Mouse (Mus musculus) kidney, postnatal 0 days (tissue): Measurements from ENCODE around the gene Sv2b. TPM values are rescaled to one million over a fixed set of nuclear protein-coding genes. Genes with fewer than 3 reads are reported as not detected.

Experiments used
- ATAC-seq: fragments of 200-750 bp; cut with Nextera tagmentation; replicated peaks from 2 replicates; pipeline ENCODE4 v1.8.0; 2017; ENCODE audit warnings: low read depth, moderate number of reproducible peaks, moderate TSS enrichment, moderate library complexity; ENCODE audit not compliant: low FRiP score
- DNase-seq: peaks from one replicate; pipeline ENCODE4 v3.0.0-alpha.2; 2016; ENCODE audit warnings: low spot score
- H3K27ac ChIP-seq: fragments of 300-500 bp; sonication (generic); 2 replicates; pipeline ENCODE4 v1.5.1; 2014; ENCODE audit warnings: mild to moderate bottlenecking
- H3K27me3 ChIP-seq: fragments of 300-500 bp; sonication (generic); 2 replicates; pipeline ENCODE4 v1.6.1; 2014; ENCODE audit warnings: low read length, mixed read lengths; ENCODE audit not compliant: insufficient read depth
- H3K36me3 ChIP-seq: fragments of 300-500 bp; sonication (generic); 2 replicates; pipeline ENCODE4 v1.6.1; 2014; ENCODE audit warnings: low read length, mixed read lengths; ENCODE audit not compliant: insufficient read depth
- H3K4me1 ChIP-seq: fragments of 300-500 bp; sonication (generic); replicated peaks from 2 replicates; pipeline ENCODE4 v1.6.1; 2014; ENCODE audit warnings: antibody characterized with exemption, low read length, mixed read lengths; ENCODE audit not compliant: insufficient read depth
- H3K4me2 ChIP-seq: fragments of 300-500 bp; sonication (generic); 2 replicates; pipeline ENCODE4 v1.6.1; 2014; ENCODE audit warnings: mild to moderate bottlenecking, low read length, moderate library complexity, mixed read lengths
- H3K4me3 ChIP-seq: fragments of 300-500 bp; sonication (generic); replicated peaks from 2 replicates; pipeline ENCODE4 v1.5.1; 2014; ENCODE audit warnings: low read depth, low read length
- H3K9ac ChIP-seq: fragments of 300-500 bp; sonication (generic); 2 replicates; pipeline ENCODE4 v1.6.1; 2014; ENCODE audit warnings: low read depth, low read length
- H3K9me3 ChIP-seq: fragments of 300-500 bp; sonication (generic); replicated peaks from 2 replicates; pipeline ENCODE4 v1.6.1; 2016; ENCODE audit warnings: low read length, inconsistent platforms, mixed read lengths
- CTCF ChIP-seq: IDR thresholded peaks from 2 replicates; pipeline ENCODE4 v1.5.1; 2016; ENCODE audit warnings: antibody characterized with exemption, low read depth, mild to moderate bottlenecking, moderate library complexity
- WGBS: fragments of 180-500 bp; shearing (Covaris S2); extraction: QIAGEN DNeasy Blood & Tissue Kit; methylation state at CpG from one replicate; pipeline ENCODE4 v1.1.7; 2014; 5-methylcytosine and 5-hydroxymethylcytosine counted together
- polyA plus RNA-seq: library from polyadenylated mRNA; unstranded; fragments of >200 nt; fragmentation: Nextera tagmentation; extraction: Ambion mirVana; gene quantifications from 2 replicates; pipeline ENCODE4 v1.2.1, GENCODE M21; 2015

Sv2b gene
- polyA plus RNA-seq, 1 experiment from 2014 or later = 0.68 TPM

- H3K9me3 ChIP-seq = no peaks in the 10 kb centered on the region
- DNase-seq = no peak
- H3K36me3 ChIP-seq = no peaks in the 10 kb centered on the region
- 84% methylated on average over 3 of the region's 3 CpGs for WGBS
- no peak for TF ChIP-seq CTCF
- no peak overlapping the region for H3K4me3 ChIP-seq
- no peaks in the 10 kb centered on the region for H3K27me3 ChIP-seq
- H3K27ac ChIP-seq = no peak overlapping the region
- ATAC-seq = no peak
- H3K4me1 ChIP-seq = no peaks in the 10 kb centered on the region
- no peak overlapping the region for H3K4me2 ChIP-seq
- no peak overlapping the region for H3K9ac ChIP-seq
Measured at GRCm38 (mm10) chr7:75282080-75282650, 26.9 kb downstream of the Sv2b start.

DNA sequence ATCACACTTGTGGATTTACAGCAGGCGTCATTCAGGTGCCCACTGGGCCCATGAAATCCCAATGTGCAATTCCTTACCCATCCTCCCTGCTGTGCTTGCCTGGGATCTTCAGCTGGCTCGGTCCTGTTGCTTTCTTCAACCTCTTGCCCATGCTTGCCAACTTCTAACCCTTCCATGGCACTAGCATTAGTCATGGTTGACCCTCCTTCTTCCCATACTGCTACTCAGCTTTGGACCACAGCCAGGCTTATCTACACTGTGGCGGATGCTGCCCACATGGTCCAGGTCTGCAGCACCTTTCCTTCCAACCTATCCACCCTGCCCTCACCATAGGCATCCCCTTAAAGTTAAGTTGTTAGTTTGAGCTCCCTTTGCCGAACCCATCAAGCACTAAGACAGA is 28.0 kb downstream of the Sv2b start:
- Histone ChIP-seq H3K36me3 (no peaks in the 10 kb centered on the region), H3K27ac (no peak overlapping the region), H3K4me2 (no peak overlapping the region), H3K4me1 (no peaks in the 10 kb centered on the region), H3K4me3 (no peak overlapping the region), H3K9ac (no peak overlapping the region), H3K9me3 (no peaks in the 10 kb centered on the region), H3K27me3 (no peaks in the 10 kb centered on the region)
- ATAC-seq (no peak), DNase-seq (no peak)
- TF ChIP-seq CTCF = no peak
- WGBS = 75% methylated on average over 4 of the region's 4 CpGs

DNA sequence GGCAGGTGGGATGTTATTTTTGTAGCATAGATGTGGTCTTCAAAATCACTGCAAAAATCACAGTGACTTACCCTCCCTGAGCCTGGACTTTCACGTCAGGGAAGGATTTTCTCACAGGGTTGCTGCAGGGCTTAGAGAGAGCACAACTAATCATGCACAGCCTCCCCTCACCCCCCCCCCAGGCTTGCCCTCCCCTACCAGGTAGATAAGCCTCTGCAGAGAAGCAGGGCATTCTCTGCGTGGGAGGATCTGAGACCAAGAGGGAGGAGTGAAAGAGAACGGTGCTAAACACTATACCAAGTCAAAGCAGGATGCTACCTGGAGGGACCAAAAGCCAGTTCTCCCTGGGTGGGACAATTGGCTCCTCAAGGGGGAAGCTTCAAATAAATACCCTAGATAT is 31.2 kb downstream of the Sv2b start:
- no peak for TF ChIP-seq CTCF
- ATAC-seq (no peak), DNase-seq (no peak)
- no peak overlapping the region for H3K4me3 ChIP-seq
- no peaks in the 10 kb centered on the region for H3K36me3 ChIP-seq
- no peaks in the 10 kb centered on the region for H3K27me3 ChIP-seq
- no peaks in the 10 kb centered on the region for H3K9me3 ChIP-seq
- H3K4me2 ChIP-seq = no peak overlapping the region
- H3K9ac ChIP-seq = no peak overlapping the region
- WGBS = 8% methylated on average over 3 of the region's 3 CpGs
- no peak overlapping the region for H3K27ac ChIP-seq
- no peaks in the 10 kb centered on the region for H3K4me1 ChIP-seq

GRCm38 (mm10) chr7:75276739-75277138 is 32.3 kb downstream of the Sv2b start:
- Histone ChIP-seq H3K4me3 (no peak overlapping the region), H3K4me1 (no peaks in the 10 kb centered on the region), H3K9me3 (no peaks in the 10 kb centered on the region), H3K4me2 (no peak overlapping the region), H3K9ac (no peak overlapping the region), H3K27me3 (no peaks in the 10 kb centered on the region), H3K36me3 (no peaks in the 10 kb centered on the region), H3K27ac (no peak overlapping the region)
- no peak for ATAC-seq
- no peak for DNase-seq
- no peak for TF ChIP-seq CTCF

GRCm38 (mm10) chr7:75274518-75274917 is 34.5 kb downstream of the Sv2b start:
- H3K4me3 ChIP-seq = no peak overlapping the region
- no peaks in the 10 kb centered on the region for H3K27me3 ChIP-seq
- DNase-seq (no peak), ATAC-seq (no peak)
- H3K9ac ChIP-seq = no peak overlapping the region
- H3K4me1 ChIP-seq = no peaks in the 10 kb centered on the region
- H3K9me3 ChIP-seq = no peaks in the 10 kb centered on the region
- 66% methylated on average over 3 of the region's 3 CpGs for WGBS
- no peaks in the 10 kb centered on the region for H3K36me3 ChIP-seq
- no peak overlapping the region for H3K27ac ChIP-seq
- TF ChIP-seq CTCF = no peak
- H3K4me2 ChIP-seq = no peak overlapping the region

DNA sequence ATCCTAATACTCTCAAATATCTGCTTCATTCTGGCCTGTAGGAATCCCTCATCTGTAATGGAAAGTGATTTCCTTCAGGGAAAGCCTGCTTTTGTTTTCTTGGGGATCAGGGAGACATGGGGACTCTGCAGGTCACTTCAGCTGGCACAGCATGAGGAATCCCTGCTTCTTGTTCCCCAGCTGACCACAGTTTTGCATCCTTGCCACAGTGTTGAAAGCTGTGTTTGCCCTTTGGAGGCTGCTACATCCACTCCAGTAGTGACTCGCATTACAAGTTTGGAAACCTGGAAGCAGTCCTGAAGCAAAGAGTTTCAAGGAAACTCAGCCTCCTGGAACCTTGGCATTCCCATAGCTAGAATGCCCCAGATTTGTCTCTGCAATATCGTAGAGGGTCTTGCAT is 35.4 kb downstream of the Sv2b start:
- WGBS = 70% methylated on average over 2 of the region's 2 CpGs
- TF ChIP-seq CTCF = no peak
- no peak for DNase-seq

DNA sequence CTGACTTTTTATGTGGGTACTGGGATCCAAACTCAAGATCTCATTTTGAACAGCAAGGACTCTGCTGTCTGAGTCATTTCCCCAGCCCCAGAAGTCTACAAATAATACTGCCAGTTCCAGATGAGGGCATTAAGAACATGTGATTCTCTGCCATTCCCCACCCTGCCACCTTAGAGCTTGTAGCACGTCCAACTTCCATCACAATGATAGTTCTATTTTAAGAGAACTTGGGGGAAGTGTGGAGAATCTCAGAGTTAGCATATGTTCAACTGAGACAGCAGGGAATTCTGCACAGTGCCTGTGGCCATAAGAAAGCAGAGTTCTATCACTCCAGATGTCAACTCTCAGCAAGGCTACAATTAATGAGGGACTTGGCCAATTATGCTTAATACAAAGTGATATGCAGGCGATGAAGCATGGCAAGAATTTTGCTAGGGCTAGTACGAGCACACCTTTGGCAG is 37.1 kb downstream of the Sv2b start:
- no peak overlapping the region for H3K4me2 ChIP-seq
- no peak for ATAC-seq
- no peaks in the 10 kb centered on the region for H3K27me3 ChIP-seq
- no peak for DNase-seq
- 70% methylated on average over 3 of the region's 3 CpGs for WGBS
- no peak overlapping the region for H3K4me3 ChIP-seq
- TF ChIP-seq CTCF = no peak
- H3K27ac ChIP-seq = no peak overlapping the region
- H3K4me1 ChIP-seq = no peaks in the 10 kb centered on the region
- H3K9ac ChIP-seq = no peak overlapping the region
- no peaks in the 10 kb centered on the region for H3K36me3 ChIP-seq
- no peaks in the 10 kb centered on the region for H3K9me3 ChIP-seq

More for the DNA sequence above, 35.4 kb downstream of the Sv2b start:
- no peaks in the 10 kb centered on the region for H3K4me1 ChIP-seq
- no peak overlapping the region for H3K9ac ChIP-seq
- H3K9me3 ChIP-seq = no peaks in the 10 kb centered on the region
- H3K4me2 ChIP-seq = no peak overlapping the region
- no peaks in the 10 kb centered on the region for H3K27me3 ChIP-seq
- no peak overlapping the region for H3K4me3 ChIP-seq
- no peaks in the 10 kb centered on the region for H3K36me3 ChIP-seq
- no peak overlapping the region for H3K27ac ChIP-seq
- ATAC-seq = no peak
